Mouse (Mus musculus) brain, embryonic 14.5 days (tissue): ENCODE results near the gene Lrrc46.

Source experiments
- CTCF ChIP-seq: fragments of 200-500 bp; IDR thresholded peaks from 2 replicates; pipeline ENCODE4 v1.5.1; 2012; ENCODE audit warnings: inconsistent platforms, mild to moderate bottlenecking, moderate library complexity, borderline replicate concordance; ENCODE audit not compliant: insufficient read depth, insufficient read length; ENCODE audit errors: extremely low read depth
- POLR2A ChIP-seq: fragments of 200-500 bp; IDR thresholded peaks from 2 replicates; pipeline ENCODE4 v1.6.1; 2012; ENCODE audit warnings: mild to moderate bottlenecking, inconsistent platforms, borderline replicate concordance; ENCODE audit not compliant: poor library complexity, insufficient read depth, insufficient read length, severe bottlenecking; ENCODE audit errors: extremely low read depth

DNA sequence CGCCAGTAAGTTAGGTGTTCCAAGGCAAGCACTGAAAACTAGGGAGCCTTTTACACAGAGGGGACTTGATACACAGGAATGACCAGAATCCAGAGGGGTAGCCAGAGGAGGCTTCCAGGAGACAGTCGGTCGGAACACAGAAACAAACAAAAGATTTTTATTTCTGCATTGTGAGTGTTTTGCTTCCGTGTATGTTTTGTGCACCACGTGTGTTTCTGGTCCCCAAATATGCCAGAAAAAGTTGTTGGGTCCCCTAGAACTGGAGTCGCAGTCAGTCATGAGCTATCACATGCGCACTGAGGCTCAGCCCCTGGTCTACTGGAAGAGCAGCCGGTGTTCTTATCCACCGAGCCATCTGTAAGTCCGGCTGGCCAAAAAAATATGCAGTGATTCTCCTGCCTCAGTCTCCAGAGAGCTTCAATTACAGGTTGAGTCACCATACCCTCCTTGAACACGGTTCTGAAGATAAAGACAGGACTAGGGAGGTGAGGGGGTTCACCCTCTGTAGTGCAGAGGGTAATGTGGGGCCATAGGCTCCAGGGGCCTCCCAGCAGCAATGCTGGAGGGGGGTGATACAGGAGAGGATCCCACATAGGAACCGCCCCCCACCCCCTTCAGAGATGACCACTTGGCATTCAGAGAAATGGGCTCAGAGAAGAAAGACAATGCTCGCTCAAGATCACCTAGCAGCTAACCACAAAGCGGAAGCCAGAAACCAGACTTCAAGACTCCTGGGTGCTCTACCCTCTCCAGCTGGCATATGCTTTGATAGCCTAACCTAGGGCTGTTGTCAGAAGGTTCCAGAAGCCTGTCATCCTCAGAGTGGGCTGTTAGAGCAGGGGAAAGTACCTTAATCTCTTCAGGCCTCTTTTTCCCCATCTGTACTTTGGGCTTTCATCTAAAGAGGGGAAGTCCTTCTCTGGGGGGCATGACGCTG is 45.1 kb downstream of the Lrrc46 start:
- TF ChIP-seq CTCF: no peak
- TF ChIP-seq POLR2A: no peak
